Mouse (Mus musculus): Measurements from ENCODE around the gene Gramd1c. TPM values are rescaled to one million over a fixed set of nuclear protein-coding genes. Genes with fewer than 3 reads are reported as not detected.

Gene Gramd1c
- 1 to 10 TPM; 4.4 to 6.3 TPM for polyA plus RNA-seq (2017; shearing (Covaris generic))

GRCm38 (mm10) chr16:44063025-44063894 lies at the start of gene Gramd1c:
Gramd1c (minus strand) TSS chr16:44063345.

GRCm38 (mm10) chr16:43979328-43980109 lies 83.6 kb downstream of the Gramd1c start, which contains the start of gene Zdhhc23:
Zdhhc23 (minus strand) TSS chr16:43979791.

Other genes starting within 250 kb of the Gramd1c start
- gene Ccdc191, start 173.5 kb downstream of the Gramd1c start, polyA plus RNA-seq (2017; shearing (Covaris generic)) = 10 to 100 TPM; 13.9 to 21.3 TPM
- gene Qtrt2, start 136.5 kb downstream of the Gramd1c start, polyA plus RNA-seq (2017; shearing (Covaris generic)) = 10 to 100 TPM; 15.6 to 20.2 TPM
- gene Zdhhc23, start 83.6 kb downstream of the Gramd1c start, polyA plus RNA-seq (2017; shearing (Covaris generic)) = 1 to 10 TPM; 3.4 to 6.4 TPM
- 10 to 100 TPM; 22.5 to 22.6 TPM for gene Atp6v1a, start 76.4 kb upstream of the Gramd1c start, polyA plus RNA-seq (2017; shearing (Covaris generic))
- gene Naa50, start 76.5 kb upstream of the Gramd1c start, polyA plus RNA-seq (2017; shearing (Covaris generic)) = 10 to 100 TPM; 61.4 to 71.3 TPM
- 1 to 10 TPM; 3.2 to 5.2 TPM for gene Usf3, start 109.9 kb upstream of the Gramd1c start, polyA plus RNA-seq (2017; shearing (Covaris generic))